Mouse (Mus musculus): ENCODE data around the gene Nfs1. TPM values are rescaled to one million over a fixed set of nuclear protein-coding genes. Genes with fewer than 3 reads are reported as not detected.
"Not testable (repeated sequence)": the region's sequence is repeated elsewhere in the genome, so short reads cannot be mapped to it uniquely, and the experiment has no call there.

The Nfs1 gene
- total RNA-seq (2021) = 10 to 100 TPM; 35.2 to 35.3 TPM
- long read RNA-seq, experiment 1, transcript Nfs1-201 (13 exons, 2,051 nt) = major isoform, 87 of 95 reads
- long read RNA-seq, experiment 1, partial matches to known transcripts = 4 of 95 reads
- long read RNA-seq, experiment 1, other reads (novel, unspliced or antisense) = 4 of 95 reads
- long read RNA-seq, experiment 2, transcript Nfs1-201 (13 exons, 2,051 nt) = major isoform, 93 of 101 reads
- long read RNA-seq, experiment 2, partial matches to known transcripts = 4 of 101 reads
- long read RNA-seq, experiment 2, other reads (novel, unspliced or antisense) = 4 of 101 reads

DNA sequence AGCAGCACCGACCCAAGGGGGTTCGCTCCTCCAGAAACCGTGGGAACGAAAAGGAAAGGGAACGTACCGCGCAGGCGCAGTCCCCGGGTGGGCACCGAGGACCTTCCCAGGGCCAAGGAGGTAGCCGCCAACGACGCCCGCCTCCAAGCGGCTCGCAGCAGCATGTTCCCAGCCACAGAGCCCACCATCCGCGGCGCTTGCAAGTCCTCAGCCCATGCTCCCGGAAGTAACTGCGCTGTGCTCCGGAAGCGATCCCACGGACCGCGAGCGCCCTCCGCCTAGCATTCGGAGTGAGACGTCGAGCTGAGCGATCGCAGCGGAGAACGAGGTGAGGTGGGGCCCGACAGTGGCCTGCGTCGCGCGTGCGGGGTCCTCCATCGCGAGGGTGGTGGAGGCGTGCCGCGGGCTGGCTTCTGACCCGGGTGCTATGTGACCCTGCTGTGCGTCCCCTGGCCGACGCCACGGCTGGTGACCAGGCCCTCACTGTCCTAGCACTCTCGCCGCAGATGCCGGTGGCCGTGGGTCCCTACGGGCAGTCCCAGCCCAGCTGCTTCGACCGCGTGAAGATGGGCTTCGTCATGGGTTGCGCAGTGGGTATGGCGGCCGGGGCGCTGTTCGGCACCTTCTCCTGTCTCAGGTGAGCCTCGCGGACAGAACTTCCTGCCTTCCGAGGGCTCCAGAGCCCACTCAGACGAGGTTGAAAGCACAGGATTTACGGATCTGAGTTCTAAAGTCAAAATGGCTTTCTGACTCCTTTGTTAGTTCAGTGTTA, at the start of gene Nfs1, which contains the start of gene Romo1:
TSS of gene Nfs1 (minus strand) at position 234 of the 772 bp plus-strand sequence.
TSS of gene Romo1 (plus strand) at position 87 of the 772 bp plus-strand sequence.
- DNase-seq (ENCODE audit: low spot score in 2 of 2) = peak; percentile 95 to 97

DNA sequence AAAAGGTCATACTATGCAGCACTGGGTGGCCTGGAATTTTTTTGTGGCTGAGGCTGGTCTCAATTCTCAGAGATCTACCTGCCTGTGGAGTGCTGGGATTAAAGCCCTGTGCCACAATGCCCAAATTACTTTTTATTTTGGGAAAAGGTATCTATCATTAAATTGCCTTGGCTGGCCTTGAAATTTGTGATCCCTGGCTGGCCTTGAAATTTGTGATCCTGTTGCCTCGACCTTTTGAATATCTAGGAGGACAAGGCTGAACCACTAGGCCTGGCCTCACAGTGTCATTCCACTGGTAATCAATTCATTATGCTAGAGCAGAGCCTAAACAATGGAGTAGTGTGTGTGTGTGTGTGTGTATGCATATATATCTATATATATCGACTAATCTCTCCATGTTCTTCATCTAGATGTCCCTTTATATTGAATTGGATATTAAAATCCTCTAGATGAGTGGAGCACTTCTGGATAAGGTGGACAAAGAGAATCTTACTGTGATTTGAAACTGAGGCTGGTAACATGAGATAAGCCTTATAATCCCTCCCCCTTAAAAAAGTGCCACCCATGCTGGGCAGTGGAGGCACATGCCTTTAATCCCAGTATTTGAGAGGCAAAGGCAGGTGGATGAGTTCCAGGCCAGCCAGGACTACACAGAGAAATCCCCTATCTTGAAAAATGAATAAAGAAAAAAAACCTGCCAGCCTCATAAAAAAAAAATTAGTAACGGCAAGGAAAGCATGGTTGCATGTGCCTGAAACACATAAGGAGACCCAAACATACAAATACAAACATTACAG, 49.3 kb upstream of the Nfs1 start:
- no peak for DNase-seq (ENCODE audit: low spot score in 2 of 2)

DNA sequence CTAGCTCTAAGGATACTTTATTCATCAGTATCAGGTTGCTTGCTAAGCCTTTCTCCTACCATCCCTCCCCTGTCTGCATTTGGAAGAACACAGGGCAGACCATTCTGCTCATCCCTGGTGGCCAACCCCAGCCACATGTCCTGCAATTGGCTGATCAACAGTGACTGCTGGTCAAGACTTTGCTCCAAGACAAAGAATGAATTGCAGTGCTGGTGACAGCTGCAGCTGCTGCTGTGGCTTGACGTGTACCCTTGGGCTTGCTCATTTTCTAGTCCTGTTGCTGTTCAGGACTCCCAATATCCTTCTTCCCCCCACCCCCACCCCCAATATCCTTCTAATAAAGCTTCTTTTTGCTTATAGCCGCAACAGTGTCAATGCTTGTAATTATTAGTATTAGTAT, 48.1 kb upstream of the Nfs1 start:
- DNase-seq (ENCODE audit: low spot score in 2 of 2) = no peak

DNA sequence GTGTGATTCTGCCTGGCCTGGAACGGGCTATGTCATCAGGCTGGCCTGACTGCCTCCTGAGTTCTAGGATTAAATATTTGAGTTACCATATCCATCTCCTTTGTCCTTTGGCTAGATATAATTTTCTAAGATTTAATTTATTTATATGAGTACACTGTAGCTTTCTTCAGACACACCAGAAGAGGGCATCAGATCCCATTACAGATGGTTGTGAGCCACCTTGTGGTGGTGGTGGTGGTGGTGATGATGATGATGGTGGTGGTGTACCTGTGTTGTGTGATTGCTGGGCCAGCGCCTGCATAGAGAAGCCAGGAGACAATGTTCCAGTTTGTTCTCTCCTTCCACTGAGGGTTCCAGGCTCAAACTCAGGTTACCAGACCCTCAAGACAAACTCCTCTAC, 47.6 kb upstream of the Nfs1 start:
- DNase-seq (ENCODE audit: low spot score in 2 of 2) = no peak

DNA sequence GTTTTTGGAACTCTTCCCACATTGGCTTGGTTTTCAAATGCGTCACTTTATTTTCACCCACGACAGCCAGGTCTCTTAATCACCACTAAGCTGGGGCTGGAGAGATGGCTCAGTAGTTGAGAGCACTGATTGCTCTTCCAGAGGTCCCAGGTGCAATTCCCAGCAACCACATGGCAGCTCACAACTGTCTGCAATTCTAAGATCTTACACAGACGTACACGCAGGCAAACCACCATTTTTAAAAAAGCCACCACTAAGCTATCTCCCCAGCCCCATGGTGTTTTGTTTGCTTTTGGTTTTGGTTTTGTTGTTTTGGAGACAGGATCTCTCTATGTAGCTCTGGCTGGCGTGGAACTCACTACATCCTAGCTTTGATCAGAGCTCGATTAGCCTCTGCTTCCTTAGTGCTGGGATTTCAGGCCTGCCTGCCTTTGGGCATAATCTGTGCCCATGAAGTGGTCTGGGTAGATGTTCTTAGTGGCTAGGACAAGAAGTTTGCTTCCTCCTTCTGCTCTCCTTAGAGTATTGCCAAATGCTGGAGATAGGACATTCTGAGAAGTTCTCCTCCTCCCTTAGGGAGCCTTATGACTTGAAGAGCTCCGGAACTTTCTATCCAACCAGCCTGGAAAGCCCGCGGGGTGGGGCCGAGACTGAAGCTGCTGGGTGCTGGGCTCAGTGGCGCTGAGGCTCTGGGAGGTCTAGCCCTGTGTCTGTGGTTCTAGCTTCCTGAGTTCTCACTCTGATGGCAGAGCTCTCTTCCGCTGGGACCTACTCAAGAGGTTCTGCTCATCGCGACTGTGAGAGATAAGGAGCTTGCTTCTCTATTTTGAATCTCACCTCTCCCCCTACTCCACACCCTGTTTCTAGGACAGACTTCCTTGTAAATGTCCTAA, 46.3 kb upstream of the Nfs1 start:
- no peak for DNase-seq (ENCODE audit: low spot score in 2 of 2)

DNA sequence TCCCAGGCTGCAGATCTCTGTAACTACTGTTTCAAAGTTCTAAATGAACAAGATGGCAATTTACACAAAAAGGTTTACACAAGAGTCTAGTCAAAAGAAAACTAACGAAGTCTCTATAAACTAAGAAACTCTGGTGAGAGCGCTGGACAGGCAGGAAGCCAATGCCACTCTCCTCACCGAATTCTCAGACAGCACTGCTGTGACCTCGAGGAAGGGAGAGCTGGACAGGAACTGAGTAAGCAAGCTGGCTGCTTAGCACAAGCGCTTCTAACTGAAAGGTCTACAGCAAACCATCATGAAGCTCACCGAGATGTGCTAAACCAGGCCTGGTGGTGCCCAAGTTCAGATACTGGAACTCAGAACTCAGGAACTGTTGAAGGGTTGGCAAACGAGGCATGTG, 45.3 kb upstream of the Nfs1 start:
- not testable (repeated sequence) for DNase-seq (ENCODE audit: low spot score in 2 of 2)

DNA sequence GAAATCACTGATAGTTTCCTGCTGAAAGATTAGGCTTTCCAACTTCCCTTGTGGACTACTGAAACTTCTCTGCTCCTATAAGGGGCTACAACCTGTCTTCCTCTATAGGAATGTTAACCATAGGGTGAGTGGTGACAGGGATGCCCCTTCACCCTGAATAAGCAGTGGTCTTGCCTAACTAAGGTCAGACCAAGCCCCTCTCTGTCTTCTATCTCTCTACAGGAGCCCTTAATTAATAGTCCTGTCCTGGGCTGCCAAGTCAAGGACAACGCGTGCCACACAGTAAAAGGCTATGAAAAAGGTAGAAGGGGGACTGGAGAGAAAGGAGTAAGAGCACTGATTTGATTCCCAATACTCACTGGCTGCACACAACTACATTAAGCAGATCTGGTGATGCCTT, 37.6 kb upstream of the Nfs1 start:
- no peak for DNase-seq (ENCODE audit: low spot score in 2 of 2)

DNA sequence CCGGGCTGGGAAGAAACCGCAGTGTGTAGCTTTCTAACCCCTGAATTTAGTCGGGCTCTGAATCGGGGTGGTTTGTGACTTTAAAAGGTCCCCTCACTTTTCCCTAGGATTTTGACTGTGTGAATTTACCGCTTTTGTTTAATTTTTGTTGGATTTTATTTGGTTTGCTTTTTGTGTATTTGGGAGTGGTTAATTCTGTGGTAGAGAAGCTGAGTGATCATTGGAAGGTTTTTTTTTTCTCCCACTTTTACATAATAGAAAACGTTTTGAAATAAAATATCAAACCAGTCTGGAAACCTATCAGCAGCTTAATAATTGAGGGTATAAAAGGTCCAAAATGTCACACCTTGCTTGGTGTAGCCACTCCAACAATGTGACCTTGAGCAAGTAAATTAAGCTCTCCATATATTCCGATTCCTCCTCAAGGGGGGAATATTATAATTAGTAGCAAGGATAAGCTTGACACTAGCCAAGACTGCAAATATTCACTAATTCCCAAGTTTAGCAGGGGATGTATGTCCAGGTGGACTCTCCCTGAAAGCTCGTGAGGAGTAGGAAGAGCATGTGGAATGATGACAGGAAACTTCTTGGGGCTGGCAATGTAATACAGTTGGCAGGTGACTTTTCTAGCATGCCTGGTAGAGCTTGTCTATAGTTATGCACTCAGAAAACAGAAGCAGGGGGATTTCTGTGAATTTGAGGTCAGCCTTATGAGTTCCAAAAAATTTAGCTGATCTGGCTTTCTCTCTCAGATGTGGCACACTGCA, 37.0 kb upstream of the Nfs1 start:
- no peak for DNase-seq (ENCODE audit: low spot score in 2 of 2)

DNA sequence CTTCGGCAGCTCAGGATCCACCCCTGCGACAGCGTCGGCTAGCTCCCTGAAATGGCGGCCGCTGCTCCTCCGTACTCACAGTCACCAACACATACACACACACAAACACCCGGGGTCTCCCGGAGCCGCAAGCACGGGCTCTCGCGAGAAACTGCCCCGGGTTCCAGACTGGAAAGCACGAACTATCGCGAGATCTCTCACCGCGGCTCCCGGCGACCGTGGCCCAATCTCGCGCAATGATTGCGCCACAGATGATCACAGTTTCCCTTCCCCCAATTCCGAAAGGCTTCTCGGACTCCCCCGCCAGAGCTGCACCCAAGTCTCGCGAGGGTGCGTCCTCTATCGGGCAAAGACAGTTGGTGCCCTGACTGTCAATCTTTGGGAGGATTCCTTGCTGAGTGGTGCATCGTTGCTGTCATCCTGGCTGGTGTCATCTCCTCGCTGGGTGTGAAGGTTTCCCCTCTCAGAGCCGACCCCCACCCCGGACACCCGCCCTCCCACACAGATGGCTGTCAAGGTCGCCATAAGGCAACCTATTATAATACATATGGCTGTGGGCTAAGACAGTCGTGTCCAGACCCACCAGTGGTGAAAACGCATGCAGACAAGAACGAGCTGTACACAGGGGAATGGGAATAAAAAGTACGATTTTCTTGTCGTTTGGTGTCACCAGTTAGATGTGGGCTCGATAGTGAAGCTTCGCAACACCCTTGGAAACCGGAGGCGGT, 36.3 kb upstream of the Nfs1 start, which contains the start of gene Rbm39:
TSS of gene Rbm39 (minus strand) at position 145 of the 728 bp plus-strand sequence.
- DNase-seq (ENCODE audit: low spot score in 2 of 2) = peak; percentile 100

DNA sequence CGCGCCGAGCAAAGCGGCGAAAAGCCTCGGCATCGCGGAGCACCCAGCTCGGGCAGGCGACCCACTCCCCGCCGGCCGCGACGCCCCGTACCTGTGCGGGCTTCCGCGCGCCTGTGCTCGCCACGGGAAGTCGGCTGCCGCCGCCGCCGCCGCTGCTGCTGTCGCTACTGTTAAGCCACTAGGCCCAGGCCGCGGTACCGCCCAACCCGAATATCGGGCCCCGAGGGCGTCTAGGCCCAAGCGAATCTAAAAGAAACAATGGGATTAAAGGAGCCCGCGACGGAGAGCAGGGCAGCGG, 35.8 kb upstream of the Nfs1 start:
- no peak for DNase-seq (ENCODE audit: low spot score in 2 of 2)

DNA sequence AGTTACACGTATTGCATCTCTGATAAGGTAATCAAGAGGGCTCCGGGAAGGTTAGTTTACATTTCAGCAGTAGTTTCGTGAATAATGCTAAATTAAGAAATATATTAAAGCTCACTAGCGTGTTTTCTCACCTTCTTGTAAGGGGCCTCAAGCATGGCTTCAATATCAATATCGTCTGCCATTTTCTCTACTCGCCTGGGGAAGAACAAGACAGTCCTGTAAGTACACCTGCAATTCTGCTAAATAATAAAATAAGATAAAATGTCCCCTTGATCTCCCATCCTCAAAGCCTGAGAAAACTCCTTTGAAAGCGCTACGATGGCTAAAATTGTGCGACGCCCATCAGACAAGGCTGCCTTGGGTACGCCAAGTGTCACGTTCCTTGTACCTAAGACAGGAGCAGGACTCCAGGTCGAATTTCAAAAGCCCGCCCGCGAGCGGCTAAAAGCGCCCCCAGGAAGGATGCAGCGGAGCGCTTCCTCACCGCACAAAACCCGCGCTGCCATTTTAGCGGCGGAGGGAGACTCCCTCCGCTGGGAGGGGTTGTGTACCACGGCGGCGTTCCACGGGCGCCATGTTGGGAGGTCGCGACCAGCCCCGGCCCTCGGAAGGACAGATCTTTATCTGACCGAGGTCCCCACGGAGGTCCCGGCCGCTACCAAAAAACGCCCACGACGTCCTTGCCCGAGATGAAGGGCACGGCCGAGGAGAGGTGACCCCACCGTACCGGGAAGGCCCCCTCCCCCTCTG, 35.2 kb upstream of the Nfs1 start:
- DNase-seq (ENCODE audit: low spot score in 2 of 2) = peak; percentile 75 to 87

DNA sequence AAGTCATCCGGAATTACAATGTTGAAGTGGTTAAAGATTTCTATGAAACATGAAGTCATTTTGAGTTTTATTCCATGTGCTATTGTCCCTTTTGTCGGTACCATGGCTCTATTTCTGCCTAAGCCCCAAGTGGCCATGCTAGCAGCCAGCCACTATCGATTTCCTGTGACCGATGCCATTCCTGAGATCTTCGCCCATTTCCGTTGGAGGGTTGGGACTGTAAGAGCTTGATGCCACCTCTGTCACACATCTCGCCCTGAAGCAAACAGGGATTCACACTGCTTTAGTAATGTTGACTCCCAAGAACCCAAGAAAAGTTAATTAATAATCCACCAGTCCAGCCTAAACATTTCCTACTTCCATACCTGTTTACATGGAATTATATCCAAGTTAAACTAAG, 33.7 kb upstream of the Nfs1 start:
- no peak for DNase-seq (ENCODE audit: low spot score in 2 of 2)

DNA sequence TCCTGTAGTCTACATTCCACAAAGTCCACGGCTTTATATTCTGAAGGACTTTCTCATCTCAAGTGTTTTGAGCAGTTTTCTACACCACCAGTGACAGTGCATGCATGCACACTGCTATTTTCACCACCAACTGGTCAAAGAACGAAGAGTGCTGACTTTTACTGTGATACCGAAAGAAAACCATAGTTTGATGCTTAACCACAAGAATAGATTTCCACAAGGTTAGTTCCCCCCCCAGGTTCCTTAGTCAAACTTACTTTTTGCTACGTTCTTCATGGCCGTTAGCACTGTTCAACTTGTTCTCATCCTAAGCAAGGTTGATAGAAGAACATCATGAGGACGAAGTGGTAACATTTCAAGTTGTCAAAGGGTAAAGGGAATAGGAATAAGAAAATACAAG, 33.1 kb upstream of the Nfs1 start:
- DNase-seq (ENCODE audit: low spot score in 2 of 2) = no peak

DNA sequence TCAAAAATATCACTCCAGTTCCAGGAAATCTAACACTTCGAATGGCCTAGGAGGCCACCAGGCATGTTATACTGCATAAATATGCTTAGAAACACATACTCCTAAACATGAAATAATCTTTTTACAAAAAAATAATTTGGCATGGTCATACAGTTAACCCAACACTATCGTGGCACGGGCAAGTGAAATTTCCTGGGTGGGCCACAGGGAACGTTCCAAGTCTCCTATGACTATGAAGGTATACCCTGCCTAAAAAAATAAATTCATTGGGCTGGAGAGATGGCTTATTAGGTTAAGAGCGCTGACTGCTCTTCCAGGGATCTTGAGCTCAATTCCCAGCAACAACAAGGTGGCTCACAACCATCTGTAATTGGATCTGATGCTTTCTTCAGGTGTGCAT, 22.6 kb upstream of the Nfs1 start:
- DNase-seq (ENCODE audit: low spot score in 2 of 2) = no peak

DNA sequence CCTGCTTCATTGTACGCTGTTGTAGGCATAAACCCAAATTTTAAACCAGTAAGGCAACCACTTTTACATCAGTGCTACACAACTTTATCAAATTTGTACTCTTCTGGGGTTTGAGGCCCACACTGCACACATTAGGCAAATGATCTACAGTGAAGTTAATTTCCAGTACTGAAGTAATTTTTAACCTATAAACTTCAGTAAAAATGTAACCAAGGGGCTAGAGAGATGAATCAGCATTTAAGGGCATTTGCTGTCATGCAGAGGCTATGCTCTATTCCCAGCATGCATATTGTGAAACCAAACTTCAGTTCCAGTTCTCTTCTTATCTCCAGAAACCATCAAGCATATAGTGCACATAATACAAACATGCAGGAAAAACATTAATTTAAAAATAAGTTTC, 21.5 kb upstream of the Nfs1 start:
- no peak for DNase-seq (ENCODE audit: low spot score in 2 of 2)

DNA sequence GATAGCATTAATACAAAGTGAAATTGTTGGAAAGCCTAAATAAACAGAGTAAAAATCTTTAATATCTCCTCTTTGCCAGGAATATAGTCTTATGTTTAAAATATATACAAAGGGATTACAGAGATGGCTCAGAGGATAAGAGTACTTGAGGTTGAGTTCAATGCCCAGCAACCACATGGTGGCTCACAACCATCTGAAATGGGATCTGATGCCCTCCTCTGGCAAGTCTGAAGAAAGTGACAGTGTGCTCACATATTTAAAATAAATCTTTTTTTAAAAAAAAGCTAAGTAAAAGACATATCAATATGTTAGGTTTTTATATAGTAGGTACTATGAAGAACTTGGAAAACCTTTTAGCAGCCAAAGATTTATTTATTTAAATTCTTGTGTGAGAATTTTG, 7.6 kb upstream of the Nfs1 start:
- no peak for DNase-seq (ENCODE audit: low spot score in 2 of 2)

DNA sequence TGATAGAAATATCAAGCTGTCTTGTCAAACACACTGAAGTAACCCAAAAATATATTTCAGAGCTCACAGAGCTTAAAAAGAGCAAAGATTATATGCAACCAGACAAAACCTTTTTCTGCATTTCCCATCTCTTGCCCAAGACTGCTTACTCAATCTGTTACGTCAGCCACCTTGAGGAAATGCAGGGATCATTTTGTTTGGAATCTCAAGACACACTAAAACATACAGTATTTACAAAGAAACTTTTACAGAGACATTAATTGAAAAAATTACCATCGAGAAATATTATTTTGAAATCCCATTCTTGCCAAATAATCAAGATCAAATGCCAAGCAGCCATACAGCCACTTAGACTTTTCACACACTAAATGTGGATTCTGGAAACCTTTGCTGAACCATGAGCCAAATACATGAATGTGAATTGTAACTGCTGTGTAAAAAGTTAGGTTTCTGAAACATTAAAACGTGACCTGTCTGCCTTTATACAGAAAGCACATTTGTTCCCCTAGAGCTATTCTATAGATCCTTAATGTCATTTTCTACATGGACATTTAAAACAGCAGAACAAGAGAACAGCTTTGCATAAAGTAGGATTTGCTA, 3.4 kb upstream of the Nfs1 start:
- no peak for DNase-seq (ENCODE audit: low spot score in 2 of 2)

DNA sequence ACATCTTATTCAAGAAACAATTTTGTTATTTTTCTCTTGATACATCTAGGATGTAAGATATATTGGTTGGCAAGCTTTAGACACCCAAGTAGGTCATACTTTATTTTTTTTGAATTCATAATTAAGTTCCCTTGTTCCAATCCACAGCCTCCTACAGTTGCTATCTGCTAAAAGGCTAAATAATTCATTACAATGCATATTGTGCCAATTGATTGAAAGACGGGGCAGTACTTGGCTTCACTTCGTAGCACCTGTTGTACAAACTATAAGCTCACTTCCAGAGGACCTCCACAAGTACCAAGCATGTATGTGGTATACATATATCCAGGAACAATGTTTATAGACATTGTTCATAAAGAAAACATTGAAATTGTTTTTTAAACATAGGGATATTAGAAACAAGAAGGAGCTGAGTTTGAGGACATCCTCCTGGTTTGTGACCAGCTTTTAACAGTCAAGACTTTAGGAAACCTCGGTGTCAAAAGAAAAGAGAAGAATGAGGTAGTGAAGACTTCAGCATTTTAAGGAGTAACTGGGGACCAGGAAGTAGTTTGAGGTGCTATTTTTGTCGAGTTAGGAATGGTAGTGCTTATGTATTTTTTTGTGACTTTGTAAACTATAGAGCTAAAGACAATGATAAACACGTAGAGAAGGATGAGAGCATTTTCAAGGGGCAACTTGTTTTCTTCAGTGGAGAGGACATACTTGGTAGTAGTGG, 2.4 kb upstream of the Nfs1 start:
- DNase-seq (ENCODE audit: low spot score in 2 of 2) = no peak

Measured in gastrocnemius, postnatal 4 days (tissue).